Mouse (Mus musculus) neutrophil, adult 5-6 weeks (primary cell): ENCODE data around the gene Icam5. TPM values are rescaled to one million over a fixed set of nuclear protein-coding genes. Genes with fewer than 3 reads are reported as not detected.
"Not testable (repeated sequence)": the region's sequence is repeated elsewhere in the genome, so short reads cannot be mapped to it uniquely, and the experiment has no call there.

Experiments
- ATAC-seq: fragments of 151-379, 151-347 bp; 2 replicates; pipeline ENCODE4 v1.8.0; 2017; ENCODE audit warnings: mild to moderate bottlenecking, moderate TSS enrichment; ENCODE audit not compliant: insufficient number of reproducible peaks, poor library complexity, low FRiP score, severe bottlenecking; ENCODE audit errors: extremely low read depth
- total RNA-seq: library from RNA; stranded (forward); fragments of 200-1000 nt; gene quantifications from 2 replicates; pipeline ENCODE4 v1.2.3, GENCODE M21; 2017

Icam5 gene
- 0.12 TPM in 1 of 2 replicates, not detected in the other for total RNA-seq

- ATAC-seq, result no peak
Measured at GRCm38 (mm10) chr9:21031896-21032351, at the start of gene Icam5. TSS of gene Icam5 (plus strand) at chr9:21032073.

GRCm38 (mm10) chr9:20982171-20982570 is 49.7 kb upstream of the Icam5 start:
- ATAC-seq, result no peak

GRCm38 (mm10) chr9:20983169-20983568 is 48.7 kb upstream of the Icam5 start:
- ATAC-seq, result no peak

- no peak for ATAC-seq
Measured at GRCm38 (mm10) chr9:20986952-20987686, 44.8 kb upstream of the Icam5 start.

GRCm38 (mm10) chr9:20987953-20988352 is 43.9 kb upstream of the Icam5 start:
- no peak for ATAC-seq

- ATAC-seq, result no peak
Measured at GRCm38 (mm10) chr9:20990861-20991260, 41.0 kb upstream of the Icam5 start.

- no peak for ATAC-seq
Measured at GRCm38 (mm10) chr9:20991587-20991986, 40.3 kb upstream of the Icam5 start.

- no peak for ATAC-seq
Measured at GRCm38 (mm10) chr9:20993165-20993898, 38.5 kb upstream of the Icam5 start.

- no peak for ATAC-seq
Measured at GRCm38 (mm10) chr9:20995069-20995468, 36.8 kb upstream of the Icam5 start.

- no peak for ATAC-seq
Measured at GRCm38 (mm10) chr9:20997065-20997464, 34.8 kb upstream of the Icam5 start.

- not testable (repeated sequence) for ATAC-seq
Measured at GRCm38 (mm10) chr9:20998337-20998736, 33.5 kb upstream of the Icam5 start.

- no peak for ATAC-seq
Measured at GRCm38 (mm10) chr9:21000811-21001210, 31.1 kb upstream of the Icam5 start.

- no peak for ATAC-seq
Measured at GRCm38 (mm10) chr9:21001651-21002200, 30.1 kb upstream of the Icam5 start.

- no peak for ATAC-seq
Measured at GRCm38 (mm10) chr9:21002270-21002626, 29.6 kb upstream of the Icam5 start.

- peak; percentile 79 for ATAC-seq
Measured at GRCm38 (mm10) chr9:21002627-21003551, 29.0 kb upstream of the Icam5 start, which contains the start of gene Mrpl4. TSS of gene Mrpl4 (plus strand) at chr9:21002738.

- no peak for ATAC-seq
Measured at GRCm38 (mm10) chr9:21007313-21007952, 24.4 kb upstream of the Icam5 start.

- no peak for ATAC-seq
Measured at GRCm38 (mm10) chr9:21008007-21008406, 23.9 kb upstream of the Icam5 start.

GRCm38 (mm10) chr9:21010362-21010761 is 21.5 kb upstream of the Icam5 start:
- ATAC-seq, result no peak
